Mouse (Mus musculus) heart, embryonic 16.5 days (tissue): ENCODE measurements at regions not wholly inside any gene's neighbourhood (a gene's known extent, or its start where the extent isn't known, plus 50 kb on each side); places are given as distances from the start of the nearest gene placed in this dataset.

ENCODE experiments used
- ATAC-seq: fragments of 200-750 bp; cut with Nextera tagmentation; replicated peaks from 2 replicates; pipeline ENCODE4 v1.8.0; 2017; ENCODE audit warnings: moderate number of reproducible peaks; ENCODE audit not compliant: insufficient read depth, low FRiP score; ENCODE audit errors: extremely low read depth
- H3K27ac ChIP-seq: fragments of 300-500 bp; sonication (generic); 2 replicates; pipeline ENCODE4 v1.5.1; 2014; ENCODE audit warnings: mild to moderate bottlenecking, low read length, control low read depth, moderate library complexity
- H3K27me3 ChIP-seq: fragments of 300-500 bp; sonication (generic); 2 replicates; pipeline ENCODE4 v1.6.1; 2014; ENCODE audit warnings: low read length, mixed read lengths; ENCODE audit not compliant: control insufficient read depth, insufficient read depth
- H3K36me3 ChIP-seq: fragments of 300-500 bp; sonication (generic); 2 replicates; pipeline ENCODE4 v1.6.1; 2014; ENCODE audit not compliant: control insufficient read depth, insufficient read depth
- H3K4me1 ChIP-seq: fragments of 300-500 bp; sonication (generic); 2 replicates; pipeline ENCODE4 v1.6.1; 2014; ENCODE audit warnings: low read length, mixed read lengths; ENCODE audit not compliant: control insufficient read depth, insufficient read depth
- H3K4me2 ChIP-seq: fragments of 300-500 bp; sonication (generic); 2 replicates; pipeline ENCODE4 v1.6.1; 2014; ENCODE audit warnings: low read depth, mild to moderate bottlenecking, control low read depth, low read length
- H3K4me3 ChIP-seq: fragments of 300-500 bp; sonication (generic); 2 replicates; pipeline ENCODE4 v1.5.1; 2014; ENCODE audit warnings: mild to moderate bottlenecking, control low read depth, low read length
- H3K9ac ChIP-seq: fragments of 300-500 bp; sonication (generic); 2 replicates; pipeline ENCODE4 v1.6.1; 2014; ENCODE audit warnings: low read length, control low read depth
- H3K9me3 ChIP-seq: fragments of 300-500 bp; sonication (generic); replicated peaks from 2 replicates; pipeline ENCODE4 v1.6.1; 2016; ENCODE audit warnings: low read length; ENCODE audit not compliant: control insufficient read depth
- WGBS: fragments of 180-500 bp; shearing (Covaris S2); extraction: QIAGEN DNeasy Blood & Tissue Kit; methylation state at CpG from one replicate; pipeline ENCODE4 v1.1.7; 2014; 5-methylcytosine and 5-hydroxymethylcytosine counted together

GRCm38 (mm10) chr14:16962216-16962826 is 143.4 kb upstream of the Rarb start:
- 86% methylated on average over 3 of the region's 3 CpGs for WGBS
- no peak overlapping the region for H3K9ac ChIP-seq
- no peak overlapping the region for H3K27ac ChIP-seq
- no peaks in the 10 kb centered on the region for H3K9me3 ChIP-seq
- no peaks in the 10 kb centered on the region for H3K27me3 ChIP-seq
- H3K4me1 ChIP-seq, result peaks cover 6% of the 10 kb centered on the region
- H3K4me3 ChIP-seq, result no peak overlapping the region
- H3K4me2 ChIP-seq, result no peak overlapping the region
- no peak for ATAC-seq
- H3K36me3 ChIP-seq, result no peaks in the 10 kb centered on the region

GRCm38 (mm10) chr14:16957802-16958201 is 138.8 kb upstream of the Rarb start:
- WGBS, result 15% methylated on average over 3 of the region's 3 CpGs

GRCm38 (mm10) chr14:16954511-16955443 is 135.8 kb upstream of the Rarb start:
- WGBS, result 56% methylated on average over 6 of the region's 6 CpGs
- no peaks in the 10 kb centered on the region for H3K9me3 ChIP-seq
- no peak overlapping the region for H3K9ac ChIP-seq
- no peaks in the 10 kb centered on the region for H3K36me3 ChIP-seq
- no peak for ATAC-seq
- H3K4me2 ChIP-seq, result no peak overlapping the region
- H3K4me1 ChIP-seq, result no peaks in the 10 kb centered on the region; the same call in 1 of the 2 replicates
- H3K27ac ChIP-seq, result no peak overlapping the region
- no peaks in the 10 kb centered on the region for H3K27me3 ChIP-seq
- H3K4me3 ChIP-seq, result no peak overlapping the region

More at GRCm38 (mm10) chr14:16957802-16958201, 138.8 kb upstream of the Rarb start:
- Histone ChIP-seq H3K4me3 (no peak overlapping the region), H3K4me1 (peaks cover 6% of the 10 kb centered on the region), H3K27ac (no peak overlapping the region), H3K9ac (no peak overlapping the region), H3K36me3 (no peaks in the 10 kb centered on the region), H3K27me3 (no peaks in the 10 kb centered on the region), H3K4me2 (no peak overlapping the region), H3K9me3 (no peaks in the 10 kb centered on the region)
- no peak for ATAC-seq

- Histone ChIP-seq H3K9ac (no peak overlapping the region), H3K36me3 (no peaks in the 10 kb centered on the region), H3K9me3 (no peaks in the 10 kb centered on the region), H3K27me3 (no peaks in the 10 kb centered on the region), H3K4me1 (no peaks in the 10 kb centered on the region), H3K27ac (no peak overlapping the region), H3K4me3 (no peak overlapping the region), H3K4me2 (no peak overlapping the region)
- 65% methylated on average over 1 of the region's 1 CpGs for WGBS
- ATAC-seq, result no peak
Observed at GRCm38 (mm10) chr14:16948736-16949135, 129.8 kb upstream of the Rarb start.

GRCm38 (mm10) chr14:16944441-16944840 is 125.5 kb upstream of the Rarb start:
- Histone ChIP-seq H3K27me3 (no peaks in the 10 kb centered on the region), H3K9me3 (no peaks in the 10 kb centered on the region), H3K9ac (no peak overlapping the region), H3K4me1 (no peaks in the 10 kb centered on the region), H3K27ac (no peak overlapping the region), H3K36me3 (no peaks in the 10 kb centered on the region), H3K4me2 (no peak overlapping the region), H3K4me3 (no peak overlapping the region)
- ATAC-seq, result no peak
- WGBS, result 80% methylated on average over 1 of the region's 1 CpGs

GRCm38 (mm10) chr14:16943531-16943930 is 124.6 kb upstream of the Rarb start:
- no peaks in the 10 kb centered on the region for H3K27me3 ChIP-seq
- WGBS, result 80% methylated on average over 5 of the region's 5 CpGs
- H3K36me3 ChIP-seq, result no peaks in the 10 kb centered on the region
- H3K9me3 ChIP-seq, result no peaks in the 10 kb centered on the region
- H3K4me1 ChIP-seq, result no peaks in the 10 kb centered on the region
- H3K9ac ChIP-seq, result no peak overlapping the region
- ATAC-seq, result no peak
- H3K27ac ChIP-seq, result no peak overlapping the region
- no peak overlapping the region for H3K4me2 ChIP-seq
- H3K4me3 ChIP-seq, result no peak overlapping the region

GRCm38 (mm10) chr14:16927136-16927535 is 108.2 kb upstream of the Rarb start:
- Histone ChIP-seq H3K27ac (no peak overlapping the region), H3K9ac (no peak overlapping the region), H3K36me3 (no peaks in the 10 kb centered on the region), H3K4me2 (no peak overlapping the region), H3K27me3 (no peaks in the 10 kb centered on the region), H3K4me1 (no peaks in the 10 kb centered on the region), H3K4me3 (no peak overlapping the region), H3K9me3 (no peaks in the 10 kb centered on the region)
- no peak for ATAC-seq
- 87% methylated on average over 2 of the region's 2 CpGs for WGBS

- no peaks in the 10 kb centered on the region for H3K27me3 ChIP-seq
- no peaks in the 10 kb centered on the region for H3K4me1 ChIP-seq
- no peak for ATAC-seq
- no peak overlapping the region for H3K4me2 ChIP-seq
- H3K4me3 ChIP-seq, result no peak overlapping the region
- H3K36me3 ChIP-seq, result no peaks in the 10 kb centered on the region
- 64% methylated on average over 9 of the region's 9 CpGs for WGBS
- H3K9me3 ChIP-seq, result no peaks in the 10 kb centered on the region
- no peak overlapping the region for H3K9ac ChIP-seq
- no peak overlapping the region for H3K27ac ChIP-seq
Observed at GRCm38 (mm10) chr14:16901534-16902147, 82.7 kb upstream of the Rarb start.
